Mouse (Mus musculus): Measurements from ENCODE around the gene Peg3.

- TF ChIP-seq POLR2A (IDR thresholded peaks at IDR 0.05; ENCODE audit: borderline replicate concordance, control insufficient read depth, low read depth, low read length) (no peak), CTCF (IDR thresholded peaks at IDR 0.05; ENCODE audit: control insufficient read depth, insufficient read depth, low read length) (no peak)
Measured at GRCm38 (mm10) chr7:6736060-6736459, 5.8 kb upstream of the Peg3 start.
